Mouse (Mus musculus) heart, adult 2 months (tissue): ENCODE results near the gene Unc93b1. TPM values are rescaled to one million over a fixed set of nuclear protein-coding genes. Genes with fewer than 3 reads are reported as not detected.

ENCODE experiments used
- DNase-seq, 2 experiments: peaks; one replicate each; pipeline ENCODE4 v3.0.0; 2021
- H3K27ac ChIP-seq: fragments of 200-600 bp; 2 replicates; pipeline ENCODE4 v1.8.1; 2022
- H3K27me3 ChIP-seq: fragments of 200-500 bp; 2 replicates; pipeline ENCODE4 v1.6.1; 2012; ENCODE audit warnings: mild to moderate bottlenecking, low read length, inconsistent platforms, mixed read lengths; ENCODE audit not compliant: control insufficient read depth, insufficient read depth
- H3K36me3 ChIP-seq: fragments of 200-500 bp; 2 replicates; pipeline ENCODE4 v1.6.1; 2012; ENCODE audit warnings: low read length, inconsistent platforms; ENCODE audit not compliant: control insufficient read depth, insufficient read depth
- H3K4me1 ChIP-seq: fragments of 200-500 bp; 2 replicates; pipeline ENCODE4 v1.6.1; 2011; ENCODE audit warnings: low read length; ENCODE audit not compliant: control insufficient read depth, insufficient read depth
- H3K4me3 ChIP-seq: fragments of 200-600 bp; 2 replicates; pipeline ENCODE4 v1.8.1; 2022
- H3K79me2 ChIP-seq: fragments of 200-500 bp; replicated peaks from 2 replicates; pipeline ENCODE4 v1.6.1; 2012; ENCODE audit warnings: mild to moderate bottlenecking, inconsistent platforms, low read length, moderate library complexity, mixed read lengths; ENCODE audit not compliant: control insufficient read depth, insufficient read depth
- H3K9ac ChIP-seq: fragments of 200-500 bp; 2 replicates; pipeline ENCODE4 v1.6.1; 2012; ENCODE audit warnings: low read depth, mild to moderate bottlenecking, control low read depth, inconsistent platforms, low read length, mixed read lengths
- CTCF ChIP-seq: fragments of 200-600 bp; IDR thresholded peaks from 2 replicates; pipeline ENCODE4 v1.8.1; 2022; ENCODE audit warnings: antibody characterized with exemption, mild to moderate bottlenecking, moderate library complexity
- EP300 ChIP-seq: fragments of 200-500 bp; IDR thresholded peaks from 2 replicates; pipeline ENCODE4 v1.6.1; 2011; ENCODE audit warnings: low read depth, low read length, control low read depth; ENCODE audit not compliant: insufficient read depth
- POLR2A ChIP-seq: fragments of 200-500 bp; IDR thresholded peaks from 2 replicates; pipeline ENCODE4 v1.6.1; 2011; ENCODE audit warnings: mild to moderate bottlenecking, low read depth, low read length, control low read depth; ENCODE audit not compliant: insufficient read depth
- WGBS: fragments of 180-500 bp; shearing (Covaris S2); methylation state at CpG from one replicate; pipeline ENCODE4 v1.1.7; 2018; 5-methylcytosine and 5-hydroxymethylcytosine counted together
- intact Hi-C: fragments of 180-260 bp; cut with DNase I; formaldehyde crosslinking; loops from one replicate; pipeline ENCODE4 v1.15.1; 2025
- polyA plus RNA-seq: library from polyadenylated mRNA; depleted of rRNA; stranded (reverse); fragments of >200 nt; gene quantifications from 2 replicates; pipeline ENCODE4 v1.2.3, GENCODE M21; 2012
- total RNA-seq, 2 experiments: library from RNA; stranded (reverse); gene quantifications; 2 replicates each; pipeline ENCODE4 v1.2.3; 2021

The Unc93b1 gene
- total and polyA plus RNA-seq, 3 experiments = 17.5 to 45.5 (median 18.3) TPM

- H3K9ac ChIP-seq = no peak overlapping the region
- intact Hi-C loops = no loop called here
- TF ChIP-seq CTCF = no peak
- no peak for TF ChIP-seq POLR2A
- no peak for TF ChIP-seq EP300
- DNase-seq = peak in 1 of 2 experiments; percentile 45
- WGBS = 47% methylated on average over 10 of the region's 10 CpGs
- H3K4me1 ChIP-seq = peaks cover 19% of the 10 kb centered on the region
- H3K27me3 ChIP-seq = no peaks in the 10 kb centered on the region
- H3K79me2 ChIP-seq = no peaks in the 10 kb centered on the region
- no peaks in the 10 kb centered on the region for H3K36me3 ChIP-seq
- peak overlapping the region; percentile 70; the same call in 1 of the 2 replicates for H3K27ac ChIP-seq
- no peak overlapping the region for H3K4me3 ChIP-seq
These were observed 12.2 kb upstream of the Unc93b1 start for GRCm38 (mm10) chr19:3922661-3923371.

- peak overlapping the region; percentile 70 for H3K27ac ChIP-seq
- H3K36me3 ChIP-seq = no peaks in the 10 kb centered on the region
- peak; percentile 67 to 77 for DNase-seq
- TF ChIP-seq EP300 (peak; percentile 70; the same call in 1 of the 2 replicates), CTCF (no peak)
- no peaks in the 10 kb centered on the region for H3K79me2 ChIP-seq
- H3K9ac ChIP-seq = no peak overlapping the region
- H3K4me3 ChIP-seq = no peak overlapping the region
- peaks cover 19% of the 10 kb centered on the region for H3K4me1 ChIP-seq
- 37% methylated on average over 13 of the region's 13 CpGs for WGBS
- intact Hi-C loops = no loop called here
- no peaks in the 10 kb centered on the region for H3K27me3 ChIP-seq
These were observed 11.4 kb upstream of the Unc93b1 start for GRCm38 (mm10) chr19:3923586-3923985.

GRCm38 (mm10) chr19:3924190-3924589, 10.8 kb upstream of the Unc93b1 start:
- H3K4me1 ChIP-seq = peaks cover 21% of the 10 kb centered on the region
- H3K9ac ChIP-seq = no peak overlapping the region
- H3K27me3 ChIP-seq = no peaks in the 10 kb centered on the region
- H3K79me2 ChIP-seq = no peaks in the 10 kb centered on the region
- H3K27ac ChIP-seq = peak overlapping the region; percentile 70
- peak in 1 of 2 experiments; percentile 7 for DNase-seq
- 48% methylated on average over 8 of the region's 8 CpGs for WGBS
- intact Hi-C loops = no loop called here
- no peak for TF ChIP-seq EP300
- TF ChIP-seq POLR2A = no peak
- no peak for TF ChIP-seq CTCF
- no peaks in the 10 kb centered on the region for H3K36me3 ChIP-seq
- H3K4me3 ChIP-seq = no peak overlapping the region

GRCm38 (mm10) chr19:3924868-3925267, 10.1 kb upstream of the Unc93b1 start:
- no peaks in the 10 kb centered on the region for H3K79me2 ChIP-seq
- H3K4me1 ChIP-seq = peaks cover 27% of the 10 kb centered on the region
- no peak overlapping the region for H3K9ac ChIP-seq
- no peak for DNase-seq
- intact Hi-C loops = no loop called here
- H3K27me3 ChIP-seq = no peaks in the 10 kb centered on the region
- no peak overlapping the region; the same call in 1 of the 2 replicates for H3K27ac ChIP-seq
- H3K4me3 ChIP-seq = no peak overlapping the region
- no peak for TF ChIP-seq CTCF
- TF ChIP-seq EP300 = no peak
- TF ChIP-seq POLR2A = no peak
- no peaks in the 10 kb centered on the region for H3K36me3 ChIP-seq
- 91% methylated on average over 7 of the region's 7 CpGs for WGBS

GRCm38 (mm10) chr19:3925859-3926258, 9.1 kb upstream of the Unc93b1 start:
- WGBS = 93% methylated on average over 6 of the region's 6 CpGs
- Histone ChIP-seq H3K4me1 (peaks cover 33% of the 10 kb centered on the region), H3K27ac (no peak overlapping the region), H3K36me3 (no peaks in the 10 kb centered on the region), H3K4me3 (no peak overlapping the region), H3K9ac (no peak overlapping the region), H3K79me2 (no peaks in the 10 kb centered on the region), H3K27me3 (no peaks in the 10 kb centered on the region)
- DNase-seq = no peak
- intact Hi-C loops = no loop called here
- no peak for TF ChIP-seq POLR2A
- no peak for TF ChIP-seq EP300
- no peak for TF ChIP-seq CTCF

GRCm38 (mm10) chr19:3926279-3926678, 8.7 kb upstream of the Unc93b1 start:
- no peaks in the 10 kb centered on the region for H3K36me3 ChIP-seq
- H3K4me3 ChIP-seq = no peak overlapping the region
- intact Hi-C loops = no loop called here
- DNase-seq = peak in 1 of 2 experiments; percentile 36
- H3K27me3 ChIP-seq = no peaks in the 10 kb centered on the region
- WGBS = 49% methylated on average over 3 of the region's 3 CpGs
- H3K79me2 ChIP-seq = no peaks in the 10 kb centered on the region
- H3K27ac ChIP-seq = no peak overlapping the region
- TF ChIP-seq POLR2A (no peak), CTCF (peak; percentile 15)
- H3K9ac ChIP-seq = no peak overlapping the region
- peaks cover 33% of the 10 kb centered on the region for H3K4me1 ChIP-seq
